Mouse (Mus musculus) C2C12 (cell line): Measurements from ENCODE around the gene Knstrn.

Experiments used
- CEBPB ChIP-seq: IDR thresholded peaks from one replicate; pipeline ENCODE4 v1.6.1; 2011; ENCODE audit warnings: low read depth, mild to moderate bottlenecking, control low read depth, moderate library complexity
- CTCF ChIP-seq: IDR thresholded peaks from one replicate; pipeline ENCODE4 v1.5.1; 2011; ENCODE audit not compliant: control insufficient read depth, insufficient read depth, insufficient read length
- MAX ChIP-seq: IDR thresholded peaks from one replicate; pipeline ENCODE4 v1.6.1; 2011; ENCODE audit warnings: mild to moderate bottlenecking, control low read depth
- MYOG ChIP-seq: IDR thresholded peaks from one replicate; pipeline ENCODE4 v1.6.1; 2011; ENCODE audit not compliant: control insufficient read depth, insufficient read length; ENCODE audit errors: extremely low read depth
- USF1 ChIP-seq: IDR thresholded peaks from one replicate; pipeline ENCODE4 v1.6.1; 2011; ENCODE audit warnings: low read depth, mild to moderate bottlenecking, control low read depth, moderate library complexity

DNA sequence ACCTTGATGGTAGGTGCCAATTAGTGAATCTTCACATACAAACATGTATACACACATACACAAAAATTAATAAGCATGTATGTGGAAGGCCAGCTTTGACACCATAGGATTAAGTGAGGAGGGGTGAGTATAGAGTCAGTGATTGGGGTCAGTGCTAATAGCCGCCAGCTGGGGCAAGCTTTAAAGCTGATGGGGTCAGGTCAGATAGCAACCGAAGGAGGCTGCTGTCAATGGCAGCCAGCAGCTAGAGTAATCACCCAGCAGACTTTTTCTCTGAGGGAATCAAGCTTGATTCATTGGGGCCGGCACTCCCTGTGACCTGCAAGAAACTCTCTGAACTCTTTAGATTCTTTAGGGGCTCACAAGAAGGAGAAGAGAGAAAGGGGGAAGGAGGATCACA is 38.0 kb downstream of the Knstrn start:
- TF ChIP-seq USF1: no peak
- no peak for TF ChIP-seq CTCF
- TF ChIP-seq MYOG: no peak
- TF ChIP-seq MAX: no peak
- TF ChIP-seq CEBPB: no peak
